Mouse (Mus musculus): Measurements from ENCODE around the gene Mon2. TPM values are rescaled to one million over a fixed set of nuclear protein-coding genes. Genes with fewer than 3 reads are reported as not detected.
"Not testable (repeated sequence)": the region's sequence is repeated elsewhere in the genome, so short reads cannot be mapped to it uniquely, and the experiment has no call there.

The Mon2 gene
- polyA plus RNA-seq, 1 experiment = 85.9 TPM

- no peak overlapping the region for H3K27ac ChIP-seq (ENCODE audit: insufficient read depth, low read depth, low read length)
- TF ChIP-seq POLR2A (IDR thresholded peaks at IDR 0.05; ENCODE audit: borderline replicate concordance, low read depth, low read length) (no peak), CTCF (IDR thresholded peaks at IDR 0.05; ENCODE audit: low read depth, low read length) (no peak)
- no peak overlapping the region for H3K4me3 ChIP-seq (ENCODE audit: insufficient read depth, low read length)
- H3K4me1 ChIP-seq (ENCODE audit: control insufficient read depth, insufficient read depth, low read length) = no peaks in the 10 kb centered on the region
These were observed 100.3 kb downstream of the Mon2 start for GRCm38 (mm10) chr10:122976038-122976437.

- TF ChIP-seq CTCF (IDR thresholded peaks at IDR 0.05; ENCODE audit: low read depth, low read length) (no peak), POLR2A (IDR thresholded peaks at IDR 0.05; ENCODE audit: borderline replicate concordance, low read depth, low read length) (no peak)
- no peak overlapping the region for H3K4me3 ChIP-seq (ENCODE audit: insufficient read depth, low read length)
- H3K4me1 ChIP-seq (ENCODE audit: control insufficient read depth, insufficient read depth, low read length) = peaks cover 9% of the 10 kb centered on the region
- no peak overlapping the region for H3K27ac ChIP-seq (ENCODE audit: insufficient read depth, low read depth, low read length)
These were observed 103.1 kb downstream of the Mon2 start for GRCm38 (mm10) chr10:122973241-122973640.

GRCm38 (mm10) chr10:122970188-122970587 lies 106.1 kb downstream of the Mon2 start:
- H3K4me3 ChIP-seq (ENCODE audit: insufficient read depth, low read length) = no peak overlapping the region
- H3K27ac ChIP-seq (ENCODE audit: insufficient read depth, low read depth, low read length) = no peak overlapping the region
- TF ChIP-seq POLR2A (IDR thresholded peaks at IDR 0.05; ENCODE audit: borderline replicate concordance, low read depth, low read length) (no peak), CTCF (IDR thresholded peaks at IDR 0.05; ENCODE audit: low read depth, low read length) (no peak)
- peaks cover 9% of the 10 kb centered on the region for H3K4me1 ChIP-seq (ENCODE audit: control insufficient read depth, insufficient read depth, low read length)

GRCm38 (mm10) chr10:122966421-122966820 lies 109.9 kb downstream of the Mon2 start:
- H3K4me1 ChIP-seq (ENCODE audit: control insufficient read depth, insufficient read depth, low read length) = peaks cover 9% of the 10 kb centered on the region
- no peak overlapping the region for H3K27ac ChIP-seq (ENCODE audit: insufficient read depth, low read depth, low read length)
- TF ChIP-seq POLR2A (IDR thresholded peaks at IDR 0.05; ENCODE audit: borderline replicate concordance, low read depth, low read length) = no peak
- no peak for TF ChIP-seq CTCF (IDR thresholded peaks at IDR 0.05; ENCODE audit: low read depth, low read length)
- no peak overlapping the region for H3K4me3 ChIP-seq (ENCODE audit: insufficient read depth, low read length)

- not testable (repeated sequence) for H3K4me3 ChIP-seq (ENCODE audit: insufficient read depth, low read length); H3K27ac ChIP-seq (ENCODE audit: insufficient read depth, low read depth, low read length); H3K4me1 ChIP-seq (ENCODE audit: control insufficient read depth, insufficient read depth, low read length)
These were observed 110.7 kb downstream of the Mon2 start for GRCm38 (mm10) chr10:122965650-122966049.

- no peak overlapping the region for H3K27ac ChIP-seq (ENCODE audit: insufficient read depth, low read depth, low read length)
- H3K4me3 ChIP-seq (ENCODE audit: insufficient read depth, low read length) = no peak overlapping the region
- no peak for TF ChIP-seq POLR2A (IDR thresholded peaks at IDR 0.05; ENCODE audit: borderline replicate concordance, low read depth, low read length)
- no peak for TF ChIP-seq CTCF (IDR thresholded peaks at IDR 0.05; ENCODE audit: low read depth, low read length)
- H3K4me1 ChIP-seq (ENCODE audit: control insufficient read depth, insufficient read depth, low read length) = no peaks in the 10 kb centered on the region
These were observed 112.1 kb downstream of the Mon2 start for GRCm38 (mm10) chr10:122964241-122964636.

GRCm38 (mm10) chr10:122963463-122964240 lies 112.7 kb downstream of the Mon2 start:
- no peaks in the 10 kb centered on the region for H3K4me1 ChIP-seq (ENCODE audit: control insufficient read depth, insufficient read depth, low read length)
- no peak for TF ChIP-seq CTCF (IDR thresholded peaks at IDR 0.05; ENCODE audit: low read depth, low read length)
- TF ChIP-seq POLR2A (IDR thresholded peaks at IDR 0.05; ENCODE audit: borderline replicate concordance, low read depth, low read length) = no peak
- no peak overlapping the region for H3K4me3 ChIP-seq (ENCODE audit: insufficient read depth, low read length)
- no peak overlapping the region for H3K27ac ChIP-seq (ENCODE audit: insufficient read depth, low read depth, low read length)

- Histone ChIP-seq H3K27ac (ENCODE audit: insufficient read depth, low read depth, low read length) (no peak overlapping the region), H3K4me1 (ENCODE audit: control insufficient read depth, insufficient read depth, low read length) (no peaks in the 10 kb centered on the region), H3K4me3 (ENCODE audit: insufficient read depth, low read length) (no peak overlapping the region)
- TF ChIP-seq CTCF (IDR thresholded peaks at IDR 0.05; ENCODE audit: low read depth, low read length) (no peak), POLR2A (IDR thresholded peaks at IDR 0.05; ENCODE audit: borderline replicate concordance, low read depth, low read length) (no peak)
These were observed 113.7 kb downstream of the Mon2 start for GRCm38 (mm10) chr10:122962651-122963050.

GRCm38 (mm10) chr10:122961494-122961893 lies 114.8 kb downstream of the Mon2 start:
- Histone ChIP-seq H3K27ac (ENCODE audit: insufficient read depth, low read depth, low read length) (no peak overlapping the region), H3K4me1 (ENCODE audit: control insufficient read depth, insufficient read depth, low read length) (no peaks in the 10 kb centered on the region), H3K4me3 (ENCODE audit: insufficient read depth, low read length) (no peak overlapping the region)
- TF ChIP-seq CTCF (IDR thresholded peaks at IDR 0.05; ENCODE audit: low read depth, low read length) = no peak
- no peak for TF ChIP-seq POLR2A (IDR thresholded peaks at IDR 0.05; ENCODE audit: borderline replicate concordance, low read depth, low read length)

GRCm38 (mm10) chr10:122960738-122961137 lies 115.6 kb downstream of the Mon2 start:
- Histone ChIP-seq H3K27ac (ENCODE audit: insufficient read depth, low read depth, low read length) (no peak overlapping the region), H3K4me1 (ENCODE audit: control insufficient read depth, insufficient read depth, low read length) (no peaks in the 10 kb centered on the region)

More at GRCm38 (mm10) chr10:122960738-122961137, 115.6 kb downstream of the Mon2 start:
- TF ChIP-seq POLR2A (IDR thresholded peaks at IDR 0.05; ENCODE audit: borderline replicate concordance, low read depth, low read length) (no peak), CTCF (IDR thresholded peaks at IDR 0.05; ENCODE audit: low read depth, low read length) (no peak)
- no peak overlapping the region for H3K4me3 ChIP-seq (ENCODE audit: insufficient read depth, low read length)

Measured in bone marrow macrophage, adult 2 months (primary cell).